ENCODE assay signal across 7 mouse cellular contexts in the genomic region with DNA sequence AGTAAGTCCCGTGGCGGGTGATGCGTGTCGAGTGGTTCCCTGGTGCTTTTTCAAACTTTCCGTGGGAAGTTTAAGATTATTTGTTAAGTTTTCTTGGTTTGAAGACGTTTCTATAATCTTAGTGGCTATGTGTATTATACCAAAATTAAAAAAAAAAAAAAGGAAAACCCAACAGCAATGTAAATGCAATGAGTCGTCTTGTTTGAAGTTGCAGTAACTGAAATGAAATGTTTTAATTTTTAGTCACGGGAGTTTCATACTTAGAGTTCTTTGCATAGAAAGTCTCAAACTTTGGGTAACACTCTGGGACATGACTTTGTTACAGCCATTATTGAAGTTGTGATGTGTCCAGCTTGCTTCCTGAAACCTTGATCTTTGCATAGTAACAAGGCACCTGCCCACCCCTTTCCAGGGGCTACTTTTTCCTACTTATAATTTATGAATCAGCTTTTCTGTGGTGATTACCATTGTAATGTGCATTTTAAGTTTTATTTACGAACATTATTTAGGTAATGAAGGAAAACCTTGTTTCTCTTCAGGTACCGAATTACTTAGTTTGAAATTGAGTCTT. TPM values are rescaled to one million over a fixed set of nuclear protein-coding genes. Genes with fewer than 3 reads are reported as not detected.
DNase-seq lines count a peak whose midpoint lies in the region; ATAC-seq and TF ChIP-seq lines count a peak whose summit lies in the region.

No protein-coding gene starts in this region.

- H3K4me1 ChIP-seq in lung, embryonic 16.5 days (replicated peaks; ENCODE audit: control insufficient read depth, insufficient read depth, low read length) = peaks cover 18% of the 10 kb centered on the region
- peaks cover 17% of the 10 kb centered on the region for H3K4me1 ChIP-seq in embryonic facial prominence, embryonic 13.5 days
- peaks cover 5% of the 10 kb centered on the region; the same call in 1 of the 2 replicates for H3K4me1 ChIP-seq in intestine, postnatal 0 days (replicated peaks; ENCODE audit: control insufficient read depth, insufficient read depth, low read length)
- no peaks in the 10 kb centered on the region for H3K4me1 ChIP-seq in olfactory bulb, adult 2 months (ENCODE audit: control insufficient read depth, insufficient read depth, low read length)

- TF ChIP-seq CTCF in intestine, postnatal 0 days (IDR thresholded peaks at IDR 0.05; ENCODE audit: low read depth) = no peak
- TF ChIP-seq CTCF in olfactory bulb, adult 2 months (IDR thresholded peaks at IDR 0.05; ENCODE audit: insufficient read depth, low read depth, low read length) = no peak

- H3K27ac ChIP-seq in lung, embryonic 16.5 days (ENCODE audit: low read length) = peak overlapping the region; percentile 96
- H3K27ac ChIP-seq in embryonic facial prominence, embryonic 13.5 days = peak overlapping the region; percentile 96
- H3K27ac ChIP-seq in intestine, postnatal 0 days (ENCODE audit: low read depth, low read length) = peak overlapping the region; percentile 99
- H3K27ac ChIP-seq in olfactory bulb, adult 2 months (ENCODE audit: insufficient read depth, low read depth, low read length) = no peak overlapping the region

- 12% methylated on average over 10 of the region's 10 CpGs for WGBS in lung, embryonic 16.5 days
- WGBS in embryonic facial prominence, embryonic 13.5 days = 16% methylated on average over 10 of the region's 10 CpGs
- 12% methylated on average over 10 of the region's 10 CpGs for WGBS in intestine, postnatal 0 days
- 12% methylated on average over 10 of the region's 10 CpGs for WGBS in olfactory bulb, adult 2 months

- DNase-seq in lung, postnatal 10 days = no peak
- no peak for DNase-seq in frontal cortex, postnatal 25 days (ENCODE audit: low spot score in 2 of 2)
- no peak for DNase-seq in cerebellum, adult 8-10 months

- peak overlapping the region; percentile 97 for H3K9ac ChIP-seq in lung, embryonic 16.5 days (ENCODE audit: low read length)
- peak overlapping the region; percentile 87 for H3K9ac ChIP-seq in embryonic facial prominence, embryonic 13.5 days
- H3K9ac ChIP-seq in intestine, postnatal 0 days (ENCODE audit: low read depth, low read length) = peak overlapping the region; percentile 90

- peak overlapping the region; percentile 96 for H3K4me3 ChIP-seq in lung, embryonic 16.5 days (ENCODE audit: low read length)
- peak overlapping the region; percentile 78 for H3K4me3 ChIP-seq in embryonic facial prominence, embryonic 13.5 days
- peak overlapping the region; percentile 95 for H3K4me3 ChIP-seq in intestine, postnatal 0 days (ENCODE audit: low read depth, low read length)
- H3K4me3 ChIP-seq in olfactory bulb, adult 2 months (ENCODE audit: insufficient read depth, low read depth, low read length) = peak overlapping the region; percentile 96

- H3K4me2 ChIP-seq in lung, embryonic 16.5 days (ENCODE audit: low read depth, low read length) = peak overlapping the region; percentile 62
- peak overlapping the region; percentile 71 for H3K4me2 ChIP-seq in embryonic facial prominence, embryonic 13.5 days
- peak overlapping the region; percentile 81 for H3K4me2 ChIP-seq in intestine, postnatal 0 days (replicated peaks; ENCODE audit: low read depth)

- H3K27me3 ChIP-seq in lung, embryonic 16.5 days (ENCODE audit: control insufficient read depth, insufficient read depth, low read depth, low read length) = no peaks in the 10 kb centered on the region
- no peaks in the 10 kb centered on the region for H3K27me3 ChIP-seq in embryonic facial prominence, embryonic 13.5 days
- H3K27me3 ChIP-seq in intestine, postnatal 0 days (replicated peaks; ENCODE audit: control insufficient read depth, insufficient read depth, low read length) = no peaks in the 10 kb centered on the region

- no peaks in the 10 kb centered on the region for H3K9me3 ChIP-seq in lung, embryonic 16.5 days (ENCODE audit: control insufficient read depth, low read length)
- no peaks in the 10 kb centered on the region for H3K9me3 ChIP-seq in embryonic facial prominence, embryonic 13.5 days
- H3K9me3 ChIP-seq in intestine, postnatal 0 days (ENCODE audit: control insufficient read depth) = no peaks in the 10 kb centered on the region

- no peak for TF ChIP-seq POLR2A in olfactory bulb, adult 2 months (IDR thresholded peaks at IDR 0.05; ENCODE audit: insufficient read depth, low read depth, low read length)

- no peak for ATAC-seq in lung, embryonic 16.5 days (ENCODE audit: low read depth)
- ATAC-seq in embryonic facial prominence, embryonic 13.5 days (ENCODE audit: insufficient number of reproducible peaks, insufficient read depth, low FRiP score, low TSS enrichment, low read depth) = no peak
- ATAC-seq in intestine, postnatal 0 days = no peak

- H3K36me3 ChIP-seq in lung, embryonic 16.5 days (ENCODE audit: control insufficient read depth, insufficient read depth, low read length) = no peaks in the 10 kb centered on the region
- H3K36me3 ChIP-seq in embryonic facial prominence, embryonic 13.5 days = no peaks in the 10 kb centered on the region
- no peaks in the 10 kb centered on the region for H3K36me3 ChIP-seq in intestine, postnatal 0 days (ENCODE audit: control insufficient read depth, insufficient read depth)

RNA-seq across cellular contexts. Expression of gene Rapgef6, which starts 0.9 kb away (rescaled TPM):
- polyA plus RNA-seq in lung, embryonic 16.5 days (2015; fragmentation: Nextera tagmentation; extraction: Ambion mirVana) = 38.8 and 39.6 TPM in 2 replicates
- polyA plus RNA-seq in embryonic facial prominence, embryonic 13.5 days (2015; fragmentation: Nextera tagmentation; extraction: Ambion mirVana) = 39.0 and 40.5 TPM in 2 replicates
- 13.5 and 15.9 TPM in 2 replicates for polyA plus RNA-seq in intestine, postnatal 0 days (2015; fragmentation: Nextera tagmentation; extraction: Ambion mirVana)
- polyA plus RNA-seq in olfactory bulb, adult 2 months (2012; ENCODE audit: insufficient read depth, insufficient read length, low replicate concordance, missing spikeins) = not detected in 2 replicates
